Mouse (Mus musculus) yolk sac, embryonic 10.5 days (tissue): ENCODE results near the gene Stat1.

Source experiments
- DNase-seq: peaks from one replicate; pipeline ENCODE4 v3.0.0-alpha.2; 2017; ENCODE audit warnings: low spot score

Stat1 gene

DNA sequence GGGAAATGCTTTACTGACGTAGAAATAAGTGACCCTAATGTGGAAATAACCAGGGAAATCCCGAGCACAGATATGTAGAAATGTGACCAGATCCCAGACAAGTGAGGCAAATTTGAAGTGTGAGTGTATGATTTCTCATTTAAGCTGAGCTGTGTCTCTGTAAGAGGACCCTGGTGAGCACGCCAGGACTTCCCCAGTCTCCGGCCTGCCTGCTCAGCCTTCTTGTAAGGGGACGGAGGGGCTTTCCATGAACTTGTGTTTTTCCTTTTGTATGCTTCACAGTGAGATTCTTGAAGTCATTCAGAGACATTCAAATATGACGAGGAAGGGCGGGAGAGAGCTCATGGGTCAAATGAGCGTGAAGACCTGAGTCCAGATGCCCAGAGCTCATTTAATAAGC, 14.0 kb downstream of the Stat1 start:
- no peak for DNase-seq

DNA sequence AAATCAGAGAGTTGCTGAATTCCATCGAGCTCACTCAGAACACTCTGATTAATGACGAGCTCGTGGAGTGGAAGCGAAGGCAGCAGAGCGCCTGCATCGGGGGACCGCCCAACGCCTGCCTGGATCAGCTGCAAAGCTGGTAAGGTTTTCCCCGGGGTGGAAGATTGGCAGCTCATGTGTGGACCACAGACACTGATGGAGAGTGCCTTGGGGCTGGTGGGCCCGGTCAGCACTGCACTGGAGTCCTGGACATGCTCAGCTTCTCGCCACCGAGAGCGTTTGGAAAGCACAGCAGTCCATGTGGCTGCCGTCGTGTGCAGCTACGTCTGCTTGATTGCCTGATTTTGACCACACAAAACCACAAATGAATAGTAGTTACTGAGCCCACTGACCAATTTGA, 18.1 kb downstream of the Stat1 start:
- no peak for DNase-seq

DNA sequence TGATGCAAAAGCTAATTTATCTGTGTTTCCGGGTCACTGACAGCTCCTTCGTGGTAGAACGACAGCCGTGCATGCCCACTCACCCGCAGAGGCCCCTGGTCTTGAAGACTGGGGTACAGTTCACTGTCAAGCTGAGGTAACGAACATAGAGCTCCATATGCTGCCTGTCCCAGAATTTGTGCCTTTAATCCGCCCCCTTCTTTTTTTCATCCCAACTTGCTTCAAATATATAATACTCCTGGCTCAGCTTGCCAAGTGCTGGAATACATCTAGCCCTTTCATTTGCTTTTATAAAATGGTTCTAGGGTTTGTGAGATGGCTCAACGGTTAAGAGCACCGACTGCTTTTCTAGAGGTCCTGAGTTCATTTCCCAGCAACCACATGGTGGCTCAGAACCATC, 21.3 kb downstream of the Stat1 start:
- DNase-seq: no peak

DNA sequence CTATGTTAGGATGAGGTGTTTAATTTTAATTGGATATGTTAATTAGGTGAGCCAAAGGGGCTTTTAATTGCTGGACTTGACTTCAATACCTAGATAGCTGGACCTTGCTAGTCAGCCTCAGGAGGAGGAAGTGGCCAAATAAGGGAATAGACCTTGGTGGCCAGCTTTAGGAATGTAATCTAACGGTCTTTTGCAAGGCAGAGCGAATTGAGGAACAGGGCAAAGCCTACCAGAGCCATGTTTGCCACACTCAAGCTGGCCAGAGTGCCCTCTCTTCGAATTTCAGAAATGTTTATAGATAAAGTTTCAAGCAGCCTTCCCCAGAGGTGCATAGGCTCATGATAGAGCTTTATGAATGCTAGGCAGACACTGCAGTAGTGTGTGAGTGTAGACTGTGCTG, 22.2 kb downstream of the Stat1 start:
- no peak for DNase-seq

DNA sequence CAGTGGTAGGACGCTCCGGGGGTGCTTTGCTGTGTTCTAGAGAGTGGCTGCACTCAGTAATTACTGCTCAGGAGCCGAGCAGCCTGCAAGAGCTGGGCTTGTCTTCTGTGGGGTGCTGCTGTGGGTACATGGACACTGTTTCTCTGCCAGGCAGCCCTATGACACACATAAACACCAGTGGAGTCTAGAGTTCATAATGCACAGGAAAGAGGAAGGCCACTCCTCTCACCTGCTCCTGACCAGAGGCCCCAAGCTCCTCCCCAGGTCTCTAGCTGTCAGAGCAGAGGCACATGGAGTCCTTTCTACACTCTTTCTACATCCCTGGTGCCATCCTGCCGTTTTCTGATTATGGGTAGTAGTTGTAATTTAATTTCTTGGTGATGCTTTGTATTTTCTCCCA, 22.9 kb downstream of the Stat1 start:
- no peak for DNase-seq

DNA sequence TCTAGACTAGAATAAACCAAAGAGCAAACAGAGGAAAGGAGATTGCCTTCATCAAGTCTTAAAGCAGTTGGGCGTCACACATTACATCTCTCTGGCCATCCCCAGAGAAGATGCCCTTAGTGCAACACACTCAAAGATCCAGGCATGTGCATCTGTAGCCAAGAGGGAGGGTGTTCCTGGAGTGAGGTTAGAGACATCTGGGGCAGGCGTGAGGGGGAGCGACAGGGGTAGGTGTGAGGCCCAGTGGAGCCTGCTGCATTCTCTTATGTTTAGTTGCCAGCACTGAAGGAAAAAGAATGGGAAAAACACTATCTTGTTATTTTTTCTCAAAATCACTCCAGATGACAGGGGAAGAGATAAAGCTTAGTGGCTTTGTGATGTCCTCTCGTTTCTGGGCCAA, 24.0 kb downstream of the Stat1 start:
- no peak for DNase-seq

DNA sequence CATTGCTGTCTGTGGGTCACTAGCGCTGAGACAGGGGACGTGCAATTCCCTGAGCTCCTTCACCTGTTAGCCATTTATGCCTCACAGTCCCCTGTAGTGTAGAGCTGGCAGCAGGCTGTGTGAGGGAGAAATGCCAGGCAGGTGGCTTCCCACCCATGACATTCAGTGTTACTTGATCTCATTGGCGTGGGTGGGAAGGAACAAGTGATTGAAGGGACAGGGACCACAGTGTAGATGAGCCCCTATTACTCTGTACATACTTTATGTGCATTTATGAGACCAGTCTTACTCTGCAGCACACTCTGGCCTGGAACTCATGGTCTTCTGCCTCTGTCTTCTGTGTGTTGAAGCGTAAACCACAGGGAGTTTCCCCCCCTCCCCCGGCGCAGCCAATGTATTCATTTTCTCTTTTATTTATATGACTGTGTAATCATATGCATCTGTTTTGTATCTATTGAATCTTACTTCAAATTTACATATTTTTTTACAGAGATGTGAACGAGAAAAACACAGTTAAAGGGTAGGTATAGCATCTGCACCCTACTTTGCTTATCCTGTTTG, 24.4 kb downstream of the Stat1 start:
- DNase-seq: no peak

DNA sequence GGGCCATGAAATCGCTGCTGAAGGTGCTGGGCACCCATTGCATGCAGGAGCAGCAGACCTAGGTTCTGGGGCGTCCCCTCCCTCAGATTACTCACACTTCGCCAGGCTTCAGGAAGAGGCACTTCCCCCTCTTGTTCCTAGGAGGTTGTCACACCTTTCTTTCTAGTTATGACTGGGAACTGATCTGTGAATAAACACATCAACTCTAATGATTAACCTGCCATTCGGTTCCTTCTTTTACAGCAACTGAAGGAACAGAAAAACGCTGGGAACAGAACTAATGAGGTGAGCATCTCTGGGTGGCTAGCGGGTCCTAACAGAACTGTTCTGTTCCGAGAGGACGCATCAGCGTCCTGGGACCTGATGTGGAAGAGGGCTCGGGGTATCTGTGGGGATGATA, 25.7 kb downstream of the Stat1 start:
- DNase-seq: no peak

DNA sequence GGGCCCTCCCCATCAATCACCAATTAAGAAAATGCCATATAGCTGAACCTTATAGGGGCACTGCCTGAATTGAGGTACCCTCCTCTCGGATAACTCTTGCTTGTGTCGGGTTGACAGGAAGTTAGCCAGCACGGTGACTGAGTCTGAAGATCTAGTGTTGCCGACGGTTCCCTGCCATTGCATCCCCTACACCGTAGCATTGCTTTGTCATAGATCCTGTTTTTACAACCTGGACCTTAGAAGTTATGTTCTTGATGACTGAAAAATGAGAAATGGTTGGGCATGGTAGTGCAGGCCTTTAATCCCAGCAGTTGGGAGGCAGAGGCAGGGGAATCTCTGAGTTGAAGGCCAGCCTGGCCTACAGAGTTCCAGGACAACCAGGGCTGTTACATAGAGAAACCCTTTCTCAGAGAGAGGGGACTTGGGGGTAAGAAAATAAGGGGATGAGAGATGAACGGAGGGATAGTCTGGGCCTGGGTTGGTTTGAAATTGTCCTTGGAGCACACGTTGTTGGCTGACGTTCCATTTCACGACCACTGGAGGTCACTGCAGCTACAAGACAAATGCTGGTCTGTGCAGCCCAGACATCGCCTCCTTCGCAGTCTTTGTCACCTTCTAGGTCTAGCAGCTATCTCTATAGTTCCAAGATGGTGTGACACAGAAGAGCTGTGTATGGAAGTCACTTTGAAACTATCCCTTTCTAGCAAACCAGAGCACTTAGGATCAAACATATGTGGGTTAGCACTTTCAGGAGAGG, 27.2 kb downstream of the Stat1 start:
- DNase-seq: no peak

DNA sequence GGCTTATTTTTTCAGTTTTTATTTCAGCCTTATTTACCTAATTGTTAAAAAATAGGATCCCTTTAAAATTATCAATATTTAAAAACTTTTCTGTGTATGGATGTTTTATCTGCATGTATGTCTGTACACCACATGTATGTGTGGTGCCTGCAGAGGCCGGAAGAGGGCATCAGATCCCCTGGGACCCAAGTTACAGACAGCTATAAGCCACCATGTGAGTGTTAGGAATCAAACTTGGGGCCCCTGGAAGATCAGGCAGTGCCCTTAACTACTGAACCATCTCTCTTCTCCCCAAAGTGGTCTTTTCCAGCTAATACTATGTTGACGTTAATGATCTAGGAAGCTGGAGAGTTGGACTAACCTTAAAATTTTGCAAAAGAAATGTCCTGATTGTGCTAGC, 28.2 kb downstream of the Stat1 start:
- no peak for DNase-seq

DNA sequence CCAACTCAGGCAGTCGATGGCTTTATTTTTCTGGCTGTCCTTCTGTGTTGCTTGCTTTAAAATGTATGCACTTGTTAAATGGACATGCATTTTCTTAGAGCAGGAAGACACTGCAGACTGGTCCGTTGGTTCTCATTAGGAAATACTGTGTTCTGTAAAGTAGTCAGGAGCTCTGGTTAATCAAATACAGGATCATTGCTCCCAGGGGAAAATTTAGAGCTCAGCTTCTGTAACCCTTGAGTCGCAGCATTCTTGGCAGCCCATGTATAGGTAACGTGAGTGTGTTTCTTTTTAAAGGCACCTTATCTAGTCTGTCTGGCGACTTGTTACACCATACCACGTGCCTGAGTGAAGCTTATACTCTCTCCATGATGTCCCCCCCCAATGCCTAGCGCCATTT, 28.9 kb downstream of the Stat1 start:
- no peak for DNase-seq

DNA sequence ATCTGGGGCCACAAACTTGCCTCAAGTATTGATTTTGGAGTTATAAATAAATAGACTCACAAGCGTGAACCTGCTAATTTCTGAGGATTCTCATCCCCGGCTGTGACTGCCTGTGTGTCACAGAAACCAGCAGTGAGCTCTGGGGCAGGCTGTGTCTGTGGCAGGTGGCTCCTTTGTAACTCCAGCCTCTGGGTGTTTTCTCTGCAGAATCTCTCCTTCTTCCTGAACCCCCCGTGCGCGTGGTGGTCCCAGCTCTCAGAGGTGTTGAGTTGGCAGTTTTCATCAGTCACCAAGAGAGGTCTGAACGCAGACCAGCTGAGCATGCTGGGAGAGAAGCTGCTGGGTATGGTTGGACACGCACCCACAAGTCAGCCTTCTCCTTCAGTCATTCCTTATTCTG, 29.5 kb downstream of the Stat1 start:
- DNase-seq: no peak

DNA sequence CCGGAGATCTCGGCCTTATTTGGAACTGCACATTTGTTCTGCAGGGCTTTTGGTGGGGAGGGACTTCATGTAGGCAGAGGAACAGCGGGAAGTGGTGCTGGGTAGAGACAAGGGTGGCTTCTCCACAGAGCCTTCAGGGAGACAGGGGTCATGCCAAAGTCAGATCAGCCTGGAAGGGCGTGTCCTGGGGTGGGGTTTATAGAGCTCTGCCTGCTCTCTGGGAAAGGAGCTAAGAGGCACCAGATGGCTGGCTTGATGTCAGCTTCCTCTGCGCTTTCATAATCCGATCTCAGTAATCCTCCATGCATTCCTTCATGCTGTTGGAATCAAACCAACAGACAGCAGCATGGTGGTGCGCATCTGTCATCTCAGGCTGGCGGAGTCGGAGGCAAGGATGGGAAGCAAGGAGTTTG, 30.7 kb downstream of the Stat1 start:
- DNase-seq: peak; percentile 30

DNA sequence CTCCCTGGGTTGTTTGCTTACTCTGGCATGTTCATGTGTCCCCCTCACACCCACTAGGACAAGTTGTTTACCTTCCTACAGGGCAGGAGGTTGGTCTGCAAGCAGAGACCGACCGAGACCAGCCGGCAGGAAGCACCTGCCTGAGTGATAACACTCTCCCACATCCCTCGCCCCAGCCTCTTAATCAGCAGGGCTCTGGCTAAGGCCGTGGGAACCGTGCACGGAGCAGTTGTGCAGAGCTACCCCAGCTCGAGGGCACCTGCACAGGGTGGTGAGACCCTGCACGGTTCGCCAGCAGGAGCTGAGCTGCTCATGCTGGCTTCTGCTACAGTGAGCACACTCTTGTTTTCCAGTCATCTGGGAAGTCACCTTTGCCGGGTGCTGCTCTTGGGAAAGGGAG, 31.4 kb downstream of the Stat1 start:
- DNase-seq: no peak

DNA sequence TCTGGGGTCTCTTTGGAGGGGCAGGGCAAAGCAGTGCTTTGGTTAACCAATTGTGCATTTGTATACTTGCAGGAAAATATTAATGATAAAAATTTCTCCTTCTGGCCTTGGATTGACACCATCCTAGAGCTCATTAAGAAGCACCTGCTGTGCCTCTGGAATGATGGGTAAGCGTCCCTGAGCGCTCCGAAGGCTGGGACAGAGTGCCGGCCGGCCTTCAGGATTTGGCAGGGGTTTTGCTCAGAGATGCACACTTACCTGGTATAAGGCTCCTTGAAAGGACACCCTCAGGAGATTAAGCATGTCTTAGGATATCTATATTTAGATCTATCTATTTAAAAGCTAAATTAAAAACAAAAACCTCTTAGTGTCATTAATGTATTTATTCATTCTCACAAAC, 31.9 kb downstream of the Stat1 start:
- no peak for DNase-seq

DNA sequence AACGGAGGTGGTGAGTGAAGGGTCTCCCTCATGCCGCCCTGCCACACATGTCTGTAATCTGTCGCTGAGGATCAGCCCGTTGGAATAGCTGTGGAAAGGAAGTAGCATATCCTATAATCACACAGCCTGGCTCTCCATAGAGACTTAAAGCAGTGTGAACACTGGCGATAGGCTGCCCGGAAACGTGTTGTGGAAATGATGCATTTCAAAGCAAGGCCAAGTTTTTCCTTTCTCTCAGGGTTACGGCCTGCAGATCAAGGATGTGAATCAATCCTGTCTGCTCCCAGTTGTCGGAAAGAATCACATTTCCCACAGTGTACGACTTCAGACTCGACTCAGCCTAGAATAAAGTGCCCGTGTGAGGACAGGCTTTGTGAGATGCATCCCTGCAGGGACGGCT, 33.1 kb downstream of the Stat1 start:
- DNase-seq: no peak

DNA sequence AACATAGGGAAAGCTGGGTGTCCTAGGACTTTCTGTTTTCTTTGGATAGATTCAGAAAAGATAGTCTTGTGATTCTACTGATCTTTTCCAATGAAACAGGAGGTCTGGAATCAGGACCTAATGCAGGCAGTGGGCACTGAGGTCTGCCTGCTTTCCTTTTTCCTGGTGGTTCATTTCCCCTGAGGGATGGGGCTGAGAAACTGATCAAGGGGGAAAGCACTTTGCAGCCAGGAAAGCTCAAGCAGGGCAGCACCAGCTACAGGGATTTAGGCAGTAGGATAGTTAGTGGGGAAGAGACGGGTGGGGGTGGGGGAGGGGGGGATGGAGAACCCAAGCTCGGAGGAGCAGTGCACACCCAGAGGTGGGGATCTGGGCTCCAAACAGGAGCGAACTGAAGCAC, 33.7 kb downstream of the Stat1 start:
- no peak for DNase-seq

DNA sequence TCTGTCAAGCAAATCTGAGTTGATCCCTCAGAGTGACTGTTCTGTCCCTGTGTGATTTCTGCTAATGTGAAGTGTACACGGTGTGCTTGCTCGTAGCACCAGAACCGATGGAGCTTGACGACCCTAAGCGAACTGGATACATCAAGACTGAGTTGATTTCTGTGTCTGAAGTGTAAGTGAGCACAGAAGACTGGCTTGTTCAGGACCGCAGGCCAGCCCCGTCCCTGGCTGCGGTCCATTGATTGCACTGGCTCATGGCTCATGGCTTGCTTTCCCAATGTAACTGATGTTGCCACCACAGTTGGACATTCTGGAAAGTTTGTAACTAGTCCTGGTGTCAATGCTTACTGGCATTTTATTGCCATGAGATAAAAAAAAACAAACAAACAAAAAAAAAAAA, 35.6 kb downstream of the Stat1 start:
- DNase-seq: no peak

DNA sequence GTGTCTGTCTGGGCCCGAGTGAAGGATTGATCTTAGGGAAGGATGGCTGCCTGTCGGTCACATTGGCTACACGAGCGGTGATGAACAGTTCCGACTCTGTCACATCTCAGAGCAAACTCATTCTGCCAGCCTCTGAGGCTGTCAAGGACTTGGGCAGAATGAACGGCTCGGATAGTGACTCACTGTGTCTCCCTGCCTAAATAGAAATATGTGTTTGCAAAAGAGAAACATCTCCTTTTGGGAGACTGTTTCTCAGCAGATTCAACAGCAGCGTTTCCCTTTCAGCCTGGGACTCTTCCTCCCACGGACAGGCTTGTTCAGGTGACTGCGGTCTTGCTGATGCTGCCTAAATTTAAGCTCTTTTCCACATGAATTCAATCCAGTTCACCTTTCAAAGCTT, 37.1 kb downstream of the Stat1 start:
- no peak for DNase-seq

DNA sequence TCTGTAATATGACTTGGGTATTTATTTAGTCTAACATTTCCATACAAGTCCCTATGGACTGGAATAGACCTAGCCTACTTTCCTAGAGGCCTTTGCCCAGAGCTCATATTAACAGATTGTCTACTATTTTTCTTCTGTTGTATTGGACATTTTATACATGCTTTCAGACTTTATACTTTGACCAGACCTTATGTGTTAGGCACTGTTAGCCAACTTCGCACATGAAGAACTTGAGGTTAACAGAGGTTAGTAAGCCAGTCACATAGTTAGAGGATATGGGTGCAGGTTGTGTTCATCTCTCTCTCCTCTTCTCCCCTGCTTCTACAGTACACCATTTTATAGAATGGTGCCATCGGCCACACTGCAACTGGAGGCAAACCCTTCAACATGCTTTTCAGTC, 38.8 kb downstream of the Stat1 start:
- no peak for DNase-seq

DNA sequence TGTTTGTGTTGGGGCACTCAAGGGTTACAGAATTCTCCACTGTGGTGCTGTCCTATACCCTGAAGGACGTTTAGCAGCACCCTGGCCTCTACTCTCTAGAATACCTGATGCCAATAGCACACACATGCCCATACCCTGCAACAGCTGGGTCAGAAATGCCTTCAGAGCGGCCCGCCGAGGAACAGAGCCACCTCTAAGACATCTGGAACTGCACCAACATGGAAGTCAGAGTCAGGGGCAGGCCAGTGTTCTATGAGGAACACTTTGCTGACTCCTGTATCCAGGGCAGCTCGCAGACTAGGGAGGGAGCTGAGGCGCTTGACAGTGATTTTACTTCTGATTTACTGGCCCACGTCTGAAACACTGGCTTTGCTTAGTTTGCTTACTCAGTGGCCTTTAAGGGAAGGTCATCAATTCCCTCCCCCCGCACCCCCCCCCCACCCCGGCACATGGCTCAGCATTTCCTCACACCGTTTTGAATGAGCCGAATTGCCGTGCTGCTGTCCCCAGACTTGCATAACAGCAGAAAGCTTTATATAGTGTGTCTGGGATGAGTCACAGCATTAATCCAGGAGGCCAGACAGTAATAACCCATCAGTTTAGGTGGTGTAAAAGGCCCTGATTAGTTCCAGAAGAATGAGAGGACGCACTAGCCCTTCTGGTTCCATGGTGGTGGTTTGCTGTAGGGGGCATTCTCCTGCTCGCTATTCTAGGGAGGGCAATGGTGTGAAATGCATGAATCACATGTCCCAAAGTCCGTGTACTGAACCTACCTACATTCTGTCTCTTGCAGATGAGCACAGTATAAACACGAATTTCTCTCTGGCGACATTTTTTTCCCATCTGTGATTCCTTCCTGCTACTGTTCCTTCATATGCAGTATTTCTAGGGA, 39.5 kb downstream of the Stat1 start:
- peak; percentile 22 for DNase-seq

DNA sequence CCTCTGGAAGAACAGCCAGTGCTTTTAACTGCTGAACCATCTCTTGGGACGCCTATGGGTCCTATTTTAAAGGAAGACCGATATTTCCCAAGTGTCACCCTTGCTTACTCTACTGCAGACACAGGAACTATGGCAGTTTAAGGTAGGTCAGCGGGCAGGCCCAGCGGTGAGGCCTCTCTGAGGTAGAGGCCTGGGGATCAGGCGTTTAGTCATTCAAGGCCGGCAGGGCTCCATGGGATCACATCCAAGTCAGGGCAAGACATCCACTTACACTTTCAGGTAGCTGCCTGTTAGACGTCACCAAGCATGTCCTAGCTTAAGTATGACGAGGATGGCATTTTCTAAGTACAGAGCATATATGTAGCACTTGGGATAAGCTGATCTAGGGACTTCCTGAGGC, 41.9 kb downstream of the Stat1 start:
- DNase-seq: no peak

DNA sequence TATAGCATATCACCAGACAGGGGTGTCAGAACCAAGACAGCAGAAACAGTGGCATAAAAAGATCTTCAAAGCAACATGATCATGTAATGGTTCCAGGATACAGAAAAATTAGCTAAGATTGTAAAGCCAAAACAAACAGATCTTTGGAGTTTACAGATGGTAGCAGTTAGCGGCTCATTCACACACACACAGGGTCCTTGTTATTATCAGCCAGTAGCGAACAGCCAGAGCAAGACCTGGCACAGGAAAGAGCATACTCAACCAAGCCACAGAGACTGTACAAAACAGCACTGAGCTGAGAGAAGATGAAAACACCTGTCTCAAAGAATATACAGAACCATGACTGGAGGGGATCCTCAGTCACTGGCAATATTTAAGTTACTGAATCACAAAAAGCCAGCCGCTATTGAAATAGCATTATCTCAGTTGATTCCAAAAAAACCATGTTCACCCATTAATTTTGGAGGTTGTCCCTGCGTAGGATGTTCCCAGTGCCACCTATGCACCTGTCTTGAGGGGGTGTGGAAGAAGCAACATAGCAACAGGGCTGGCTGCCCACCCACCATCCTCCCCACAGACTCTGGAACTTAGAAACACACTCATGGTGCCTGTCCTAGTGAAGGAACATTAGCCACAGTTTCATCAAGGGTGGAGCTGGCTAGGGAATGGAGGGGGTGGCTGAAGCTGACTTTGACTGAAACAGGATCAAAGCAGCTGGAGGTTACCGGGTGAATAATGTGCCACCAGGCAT, 44.6 kb downstream of the Stat1 start:
- no peak for DNase-seq
